ENCODE assay signal across 11 mouse cellular contexts in the genomic region with DNA sequence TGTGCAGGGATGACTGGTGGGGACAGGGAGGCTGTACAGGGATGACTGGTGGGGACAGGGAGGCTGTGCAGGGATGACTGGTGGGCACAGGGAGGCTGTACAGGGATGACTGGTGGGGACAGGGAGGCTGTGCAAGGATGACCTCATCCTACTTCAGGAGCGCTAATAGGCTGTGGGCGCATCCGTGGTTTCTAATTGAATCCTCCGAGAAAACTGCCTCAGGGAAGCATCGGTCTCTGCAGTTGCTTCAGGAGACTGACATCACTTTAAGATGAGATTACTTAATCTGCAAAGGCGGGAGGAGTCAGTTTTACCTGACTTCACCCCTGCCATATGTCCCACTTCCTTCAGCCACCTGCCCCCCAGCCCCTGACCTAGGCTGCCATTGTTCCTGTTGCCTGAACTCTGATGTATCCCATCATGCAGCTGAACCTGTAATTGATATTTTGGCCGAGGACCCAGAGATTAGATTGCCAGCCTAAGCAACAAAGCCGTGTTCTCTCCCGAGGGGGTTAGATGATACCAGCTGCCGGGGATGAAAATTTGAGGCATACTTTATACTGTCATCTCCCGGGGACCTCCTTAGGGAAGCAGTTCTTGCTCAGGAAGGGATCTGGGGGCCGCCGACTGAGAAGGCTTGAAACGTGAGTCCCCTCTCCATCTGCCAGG.
DNase-seq lines count a peak whose midpoint lies in the region; ATAC-seq lines count a peak whose summit lies in the region.
"Had no signal": no experiment of that assay in that cellular context is flagged by ENCODE, and none has a peak within 500 bp of the region (broad histone marks: within the 10 kb centered on the region; RNA-seq: fewer than 3 reads in every experiment).

No protein-coding gene starts in this region.

- H3K27ac ChIP-seq in kidney, embryonic 16.5 days (ENCODE audit: low read length), result no peak overlapping the region
- peak overlapping the region; percentile 40; the same call in 1 of the 2 replicates for H3K27ac ChIP-seq in forebrain, embryonic 14.5 days (ENCODE audit: low read depth, low read length)

- peaks cover 16% of the 10 kb centered on the region; the same call in 1 of the 2 replicates for H3K4me1 ChIP-seq in kidney, embryonic 16.5 days (ENCODE audit: insufficient read depth, low read length)
- H3K4me1 ChIP-seq in forebrain, embryonic 14.5 days (ENCODE audit: control insufficient read depth, insufficient read depth, low read length), result peaks cover 23% of the 10 kb centered on the region

- H3K4me3 ChIP-seq in kidney, embryonic 16.5 days (ENCODE audit: low read length), result no peak overlapping the region
- no peak overlapping the region for H3K4me3 ChIP-seq in forebrain, embryonic 14.5 days (ENCODE audit: low read depth, low read length)
- H3K4me3 ChIP-seq: megakaryocyte, embryonic 14.5 days had no signal

- peaks cover 9% of the 10 kb centered on the region for H3K9me3 ChIP-seq in kidney, embryonic 16.5 days (ENCODE audit: low read length)
- peaks cover 3% of the 10 kb centered on the region; the same call in 1 of the 2 replicates for H3K9me3 ChIP-seq in forebrain, embryonic 14.5 days (replicated peaks; ENCODE audit: control insufficient read depth, low read length)

- H3K27me3 ChIP-seq in kidney, embryonic 16.5 days (ENCODE audit: insufficient read depth, low read length), result no peaks in the 10 kb centered on the region
- H3K27me3 ChIP-seq in forebrain, embryonic 14.5 days (replicated peaks; ENCODE audit: control insufficient read depth, insufficient read depth, low read length), result no peaks in the 10 kb centered on the region
- H3K27me3 ChIP-seq: megakaryocyte, embryonic 14.5 days had no signal

- no peak overlapping the region for H3K4me2 ChIP-seq in kidney, embryonic 16.5 days (replicated peaks; ENCODE audit: low read depth, low read length)
- no peak overlapping the region for H3K4me2 ChIP-seq in forebrain, embryonic 14.5 days (ENCODE audit: low read length)

- 48% methylated on average over 14 of the region's 14 CpGs for WGBS in kidney, embryonic 16.5 days
- WGBS in forebrain, embryonic 14.5 days, result 44% methylated on average over 14 of the region's 14 CpGs

- no peak for DNase-seq in kidney, adult 11 months
- peak; percentile 51 for DNase-seq in forebrain, embryonic 14.5 days (ENCODE audit: low spot score)
- peak; percentile 43 for DNase-seq in mesoderm, embryonic 11.5 days (ENCODE audit: low read depth, low spot score)
- peak; percentile 47 for DNase-seq in retina, embryonic 14.5 days (ENCODE audit: low spot score)
- no peak for DNase-seq in adrenal gland, postnatal 14 days
- DNase-seq in left cerebral cortex, adult 9 months (ENCODE audit: low spot score in 2 of 2), result no peak
- DNase-seq: lung, adult 18-20 months; thymus, postnatal 14 days had no signal

- peaks cover 7% of the 10 kb centered on the region for H3K36me3 ChIP-seq in kidney, embryonic 16.5 days (ENCODE audit: insufficient read depth, low read length)
- peaks cover 19% of the 10 kb centered on the region for H3K36me3 ChIP-seq in forebrain, embryonic 14.5 days (ENCODE audit: control insufficient read depth, insufficient read depth, low read length)

- H3K9ac ChIP-seq in kidney, embryonic 16.5 days (replicated peaks; ENCODE audit: low read length), result no peak overlapping the region
- H3K9ac ChIP-seq in forebrain, embryonic 14.5 days (ENCODE audit: low read length), result peak overlapping the region; percentile 40; the same call in 1 of the 2 replicates

- ATAC-seq in kidney, embryonic 16.5 days (ENCODE audit: low FRiP score, low TSS enrichment), result 0 out of 2 replicates have a peak, but pooled peaks have one; percentile 11
- 0 out of 2 replicates have a peak, but pooled peaks have one; percentile 16 for ATAC-seq in forebrain, embryonic 14.5 days
- ATAC-seq in frontal cortex, adult (ENCODE audit: low TSS enrichment), result no peak

Comparison
In these comparisons a context has a peak if more than half of its experiments do, and no peak if none do; other contexts are left out.
1. DNase-seq: peak in forebrain, embryonic 14.5 days (single experiment), mesoderm, embryonic 11.5 days (single experiment) and retina, embryonic 14.5 days (single experiment); none in kidney, adult 11 months (single experiment), adrenal gland, postnatal 14 days (single experiment) and left cerebral cortex, adult 9 months (0 of 2).